Comparison of ENCODE assay signal across 14 mouse cellular contexts in genomic region chr1:82373924-82374323, GRCm38 (mm10). TPM values are rescaled to one million over a fixed set of nuclear protein-coding genes. Genes with fewer than 3 reads are reported as not detected.
A peak's percentile ranks its signal among the peaks of the same experiment; 100 is the strongest.
DNase-seq lines count a peak whose midpoint lies in the region; ATAC-seq and TF ChIP-seq lines count a peak whose summit lies in the region.
"Had no signal": no experiment of that assay in that cellular context is flagged by ENCODE, and none has a peak within 500 bp of the region (broad histone marks: within the 10 kb centered on the region; RNA-seq: fewer than 3 reads in every experiment).

No protein-coding gene starts in this region.

- no peak overlapping the region for H3K4me3 ChIP-seq in forebrain, embryonic 10.5 days
- no peak overlapping the region for H3K4me3 ChIP-seq in forebrain, postnatal 0 days (ENCODE audit: low read depth, low read length)
- no peak overlapping the region for H3K4me3 ChIP-seq in MEL (ENCODE audit: control insufficient read depth in 1 of 2, insufficient read depth in 1 of 2, low read depth in 2 of 2, low read length in 2 of 2)
- H3K4me3 ChIP-seq in embryonic fibroblast, embryonic 13.5 days (ENCODE audit: insufficient read depth, low read length): no peak overlapping the region
- H3K4me3 ChIP-seq in liver, embryonic 15.5 days (replicated peaks): 0 out of 2 replicates have a peak overlapping the region, but pooled peaks have one; percentile 5
- H3K4me3 ChIP-seq in gastrocnemius, adult 2 months: no peak overlapping the region

- no peak for DNase-seq in forebrain, embryonic 10.5 days (ENCODE audit: extremely low spot score, low spot score)
- DNase-seq in forebrain, postnatal 0 days: no peak
- DNase-seq in MEL (ENCODE audit: low read depth, low spot score): peak; percentile 60
- DNase-seq in testis, postnatal 10 days (ENCODE audit: low spot score): no peak
- no peak for DNase-seq in gastrocnemius, adult 2 months
- no peak for DNase-seq in kidney, postnatal 36 days
- DNase-seq: adrenal gland, adult 2 months; heart, adult 11 months; heart, postnatal 36 days; kidney, postnatal 14 days; lung, embryonic 14.5 days; thymus, postnatal 14 days had no signal

- no peak for ATAC-seq in forebrain, postnatal 0 days
- peak; percentile 96 for ATAC-seq in liver, embryonic 15.5 days (ENCODE audit: insufficient read depth)

- no peak for TF ChIP-seq RAD21 in MEL (IDR thresholded peaks at IDR 0.05; ENCODE audit: low read depth, low read length)

- H3K36me3 ChIP-seq in forebrain, embryonic 10.5 days (replicated peaks): no peaks in the 10 kb centered on the region
- no peaks in the 10 kb centered on the region for H3K36me3 ChIP-seq in forebrain, postnatal 0 days (ENCODE audit: insufficient read depth)
- H3K36me3 ChIP-seq in MEL (ENCODE audit: control insufficient read depth in 1 of 2, insufficient read depth in 2 of 2, low read length in 2 of 2): peaks cover 3 to 9% of the 10 kb centered on the region in 2 experiments; a peak in 3 of 4 replicates
- peaks cover 9% of the 10 kb centered on the region for H3K36me3 ChIP-seq in liver, embryonic 15.5 days (replicated peaks)

- H3K27ac ChIP-seq in forebrain, embryonic 10.5 days: peak overlapping the region; percentile 67
- H3K27ac ChIP-seq in forebrain, postnatal 0 days (ENCODE audit: low read depth, low read length): no peak overlapping the region
- H3K27ac ChIP-seq in MEL (ENCODE audit: control insufficient read depth, low read depth, low read length): peak overlapping the region; percentile 34
- 0 out of 2 replicates have a peak overlapping the region, but pooled peaks have one; percentile 55 for H3K27ac ChIP-seq in embryonic fibroblast, embryonic 13.5 days (ENCODE audit: insufficient read depth, low read length)
- peak overlapping the region; percentile 87 for H3K27ac ChIP-seq in liver, embryonic 15.5 days (replicated peaks)
- H3K27ac ChIP-seq in gastrocnemius, adult 2 months: no peak overlapping the region

- no peak overlapping the region for H3K4me2 ChIP-seq in forebrain, postnatal 0 days (ENCODE audit: low read depth)
- H3K4me2 ChIP-seq in liver, embryonic 15.5 days: peak overlapping the region; percentile 53
- H3K4me2 ChIP-seq: lung, embryonic 14.5 days had no signal

- H3K27me3 ChIP-seq in forebrain, embryonic 10.5 days (ENCODE audit: poor library complexity, severe bottlenecking): no peaks in the 10 kb centered on the region
- no peaks in the 10 kb centered on the region for H3K27me3 ChIP-seq in forebrain, postnatal 0 days (ENCODE audit: insufficient read depth, low read length)
- H3K27me3 ChIP-seq in MEL (ENCODE audit: control insufficient read depth in 1 of 2, insufficient read depth in 2 of 2, low read length in 2 of 2): no peaks in the 10 kb centered on the region
- H3K27me3 ChIP-seq in liver, embryonic 15.5 days: no peaks in the 10 kb centered on the region

- H3K9ac ChIP-seq in forebrain, postnatal 0 days: no peak overlapping the region
- no peak overlapping the region for H3K9ac ChIP-seq in MEL (ENCODE audit: control insufficient read depth, low read depth, low read length, poor library complexity, severe bottlenecking)
- H3K9ac ChIP-seq in liver, embryonic 15.5 days: peak overlapping the region; percentile 46
- H3K9ac ChIP-seq: lung, embryonic 14.5 days had no signal

- H3K9me3 ChIP-seq in forebrain, embryonic 10.5 days: no peaks in the 10 kb centered on the region
- H3K9me3 ChIP-seq in forebrain, postnatal 0 days (ENCODE audit: low read length): no peaks in the 10 kb centered on the region
- H3K9me3 ChIP-seq in MEL (replicated peaks; ENCODE audit: insufficient read depth, low read length): no peaks in the 10 kb centered on the region
- H3K9me3 ChIP-seq in liver, embryonic 15.5 days (replicated peaks): no peaks in the 10 kb centered on the region

- TF ChIP-seq POLR2A in MEL (IDR thresholded peaks at IDR 0.05; ENCODE audit: control insufficient read depth in 1 of 2, insufficient read depth in 1 of 2, low read depth in 1 of 2, low read length in 2 of 2, poor library complexity in 1 of 2): no peak
- no peak for TF ChIP-seq POLR2A in embryonic fibroblast, embryonic 13.5 days (IDR thresholded peaks at IDR 0.05; ENCODE audit: low read depth, low read length)

- TF ChIP-seq EP300 in MEL (IDR thresholded peaks at IDR 0.05; ENCODE audit: low read depth in 1 of 2, low read length in 2 of 2): peak; percentile 80 to 84

- 95% methylated on average over 8 of the region's 8 CpGs for WGBS in forebrain, embryonic 10.5 days
- WGBS in forebrain, postnatal 0 days: 97% methylated on average over 8 of the region's 8 CpGs
- WGBS in liver, embryonic 15.5 days (ENCODE audit: insufficient replicate concordance): 45% methylated on average over 8 of the region's 8 CpGs

- H3K79me2 ChIP-seq in MEL (ENCODE audit: control insufficient read depth, insufficient read depth, low read length, poor library complexity): no peaks in the 10 kb centered on the region

- intact Hi-C loops in gastrocnemius, adult 2 months (cut with DNase I): no loop called here

- peaks cover 22% of the 10 kb centered on the region for H3K4me1 ChIP-seq in forebrain, embryonic 10.5 days
- H3K4me1 ChIP-seq in forebrain, postnatal 0 days (ENCODE audit: insufficient read depth): no peaks in the 10 kb centered on the region
- peaks cover 0 to 14% of the 10 kb centered on the region in 2 experiments; a peak in 2 of 4 replicates for H3K4me1 ChIP-seq in MEL (ENCODE audit: control insufficient read depth in 1 of 2, insufficient read depth in 2 of 2, low read length in 2 of 2)
- peaks cover 16% of the 10 kb centered on the region for H3K4me1 ChIP-seq in embryonic fibroblast, embryonic 13.5 days (ENCODE audit: control insufficient read depth, insufficient read depth, low read length)
- peaks cover 28% of the 10 kb centered on the region for H3K4me1 ChIP-seq in liver, embryonic 15.5 days (replicated peaks)

- no peak for TF ChIP-seq CTCF in forebrain, postnatal 0 days (IDR thresholded peaks at IDR 0.05; ENCODE audit: low read depth)
- TF ChIP-seq CTCF in MEL (IDR thresholded peaks at IDR 0.05 in 2 of 3, conservative IDR thresholded peaks at IDR 0.05 in 1 of 3; ENCODE audit: control insufficient read depth in 1 of 3, insufficient read depth in 1 of 3, low read depth in 2 of 3, low read length in 3 of 3, poor library complexity in 1 of 3, severe bottlenecking in 1 of 3): no peak
- no peak for TF ChIP-seq CTCF in embryonic fibroblast, embryonic 13.5 days (IDR thresholded peaks at IDR 0.05; ENCODE audit: borderline replicate concordance, insufficient read depth, low read length)
- no peak for TF ChIP-seq CTCF in gastrocnemius, adult 2 months (IDR thresholded peaks at IDR 0.05)

TF ChIP-seq in MEL, 35 proteins besides CTCF, POLR2A, EP300 and RAD21:
- TF ChIP-seq TAL1 (IDR thresholded peaks at IDR 0.05; ENCODE audit: low read length) (peak; percentile 78), BHLHE40 (IDR thresholded peaks at IDR 0.05; ENCODE audit: borderline replicate concordance, low read depth, low read length) (no peak), GATA1 (IDR thresholded peaks at IDR 0.05; ENCODE audit: low read depth, low read length) (peak; percentile 90), TCF12 (IDR thresholded peaks at IDR 0.05; ENCODE audit: low read depth, low read length) (peak; percentile 80), ETS1 (IDR thresholded peaks at IDR 0.05; ENCODE audit: low read depth, low read length) (peak; percentile 50; the same call in 1 of the 2 replicates)
TF ChIP-seq in MEL: peak in this region for 4.

RNA-seq across cellular contexts. Expression of gene Rhbdd1, which starts 57.7 kb away (rescaled TPM):
- polyA plus RNA-seq in forebrain, embryonic 10.5 days (2016; fragmentation: Nextera tagmentation; extraction: Ambion mirVana): 10.2 and 10.6 TPM in 2 replicates
- total RNA-seq in forebrain, postnatal 0 days (2014; rRNA removed): 4.7 and 5.3 TPM in 2 replicates
- polyA plus RNA-seq in forebrain, postnatal 0 days (2015; fragmentation: Nextera tagmentation; extraction: Ambion mirVana): 1.7 and 2.2 TPM in 2 replicates
- total RNA-seq in MEL (2012; rRNA removed): 7.5 and 9.5 TPM in 2 replicates
- polyA plus RNA-seq in MEL (2012; ENCODE audit: insufficient read depth in 1 of 2, insufficient read length in 2 of 2, low read depth in 1 of 2, low replicate concordance in 2 of 2, missing spikeins in 1 of 2): 10 to 100 TPM in 1 of 2 experiments, not detected in 1; 10.4 TPM
- polyA plus RNA-seq in embryonic fibroblast, embryonic 13.5 days (2011; ENCODE audit: insufficient read length, low read depth, missing spikeins): 38.0 and 40.7 TPM in 2 replicates
- polyA plus RNA-seq in liver, embryonic 15.5 days (2015; fragmentation: Nextera tagmentation; extraction: Ambion mirVana): 8.6 and 9.2 TPM in 2 replicates
- total RNA-seq in gastrocnemius, adult 2 months (2021): 1 to 10 TPM; 8.4 to 8.5 TPM

Comparison
In these comparisons a context has a peak if more than half of its experiments do, and no peak if none do; other contexts are left out.
1. H3K27ac ChIP-seq: peak in forebrain, embryonic 10.5 days (single experiment), MEL (single experiment), embryonic fibroblast, embryonic 13.5 days (single experiment) and liver, embryonic 15.5 days (single experiment); none in forebrain, postnatal 0 days (single experiment) and gastrocnemius, adult 2 months (single experiment).